Mouse (Mus musculus) layer of hippocampus, adult 9-10 months (tissue): ENCODE measurements around the gene Mmp9.

Experiments used
- DNase-seq: peaks from one replicate; pipeline ENCODE4 v3.0.0; 2022; ENCODE audit warnings: low spot score

The Mmp9 gene

GRCm38 (mm10) chr2:164955725-164956124, 15.1 kb downstream of the Mmp9 start:
- DNase-seq: no peak

GRCm38 (mm10) chr2:164956195-164956594, 15.6 kb downstream of the Mmp9 start:
- no peak for DNase-seq

- no peak for DNase-seq
These were observed 17.2 kb downstream of the Mmp9 start for GRCm38 (mm10) chr2:164957548-164958315.

GRCm38 (mm10) chr2:164960716-164961441, 20.3 kb downstream of the Mmp9 start, which contains the start of gene Slc12a5:
Slc12a5 (plus strand) TSS chr2:164960802.
- DNase-seq: no peak

- no peak for DNase-seq
These were observed 21.1 kb downstream of the Mmp9 start for GRCm38 (mm10) chr2:164961506-164962182.

GRCm38 (mm10) chr2:164962183-164962580, 21.6 kb downstream of the Mmp9 start:
- DNase-seq: no peak

- no peak for DNase-seq
These were observed 23.8 kb downstream of the Mmp9 start for GRCm38 (mm10) chr2:164964242-164964894.

- no peak for DNase-seq
These were observed 24.4 kb downstream of the Mmp9 start for GRCm38 (mm10) chr2:164964981-164965380.

GRCm38 (mm10) chr2:164966381-164966780, 25.8 kb downstream of the Mmp9 start:
- DNase-seq: no peak

GRCm38 (mm10) chr2:164967193-164967592, 26.6 kb downstream of the Mmp9 start:
- DNase-seq: no peak

GRCm38 (mm10) chr2:164967761-164968440, 27.3 kb downstream of the Mmp9 start:
- no peak for DNase-seq

GRCm38 (mm10) chr2:164968451-164968851, 27.9 kb downstream of the Mmp9 start:
- DNase-seq: no peak

- DNase-seq: no peak
These were observed 28.8 kb downstream of the Mmp9 start for GRCm38 (mm10) chr2:164969348-164969781.

- DNase-seq: no peak
These were observed 30.1 kb downstream of the Mmp9 start for GRCm38 (mm10) chr2:164970631-164971196.

GRCm38 (mm10) chr2:164972646-164973045, 32.1 kb downstream of the Mmp9 start:
- no peak for DNase-seq

- DNase-seq: no peak
These were observed 35.0 kb downstream of the Mmp9 start for GRCm38 (mm10) chr2:164975611-164976010.

- no peak for DNase-seq
These were observed 39.2 kb downstream of the Mmp9 start for GRCm38 (mm10) chr2:164979749-164980148.

GRCm38 (mm10) chr2:164985962-164986361, 45.4 kb downstream of the Mmp9 start:
- DNase-seq: no peak

GRCm38 (mm10) chr2:164986371-164987027, 45.9 kb downstream of the Mmp9 start:
- no peak for DNase-seq

GRCm38 (mm10) chr2:164988777-164989176, 48.2 kb downstream of the Mmp9 start:
- no peak for DNase-seq

- no peak for DNase-seq
These were observed 50.5 kb downstream of the Mmp9 start for GRCm38 (mm10) chr2:164991111-164991510.
